Mouse (Mus musculus) embryonic facial prominence, embryonic 11.5 days (tissue): ENCODE results near the gene Got2. TPM values are rescaled to one million over a fixed set of nuclear protein-coding genes. Genes with fewer than 3 reads are reported as not detected.

Experiments used
- ATAC-seq: fragments of 200-750 bp; cut with Nextera tagmentation; replicated peaks from 2 replicates; pipeline ENCODE4 v1.8.0; 2017; ENCODE audit warnings: low read depth; ENCODE audit not compliant: insufficient number of reproducible peaks, low FRiP score, low TSS enrichment
- DNase-seq: peaks from one replicate; pipeline ENCODE4 v3.0.0-alpha.2; 2015; ENCODE audit warnings: low spot score
- H3K27ac ChIP-seq: fragments of 300-500 bp; sonication (generic); replicated peaks from 2 replicates; pipeline ENCODE4 v1.5.1; 2014; ENCODE audit warnings: mild to moderate bottlenecking, low read depth, low read length, control low read depth
- H3K27me3 ChIP-seq: fragments of 300-500 bp; sonication (generic); 2 replicates; pipeline ENCODE4 v1.6.1; 2014; ENCODE audit warnings: mild to moderate bottlenecking, low read length, moderate library complexity, mixed read lengths; ENCODE audit not compliant: control insufficient read depth, insufficient read depth
- H3K36me3 ChIP-seq: fragments of 300-500 bp; sonication (generic); replicated peaks from 2 replicates; pipeline ENCODE4 v1.6.1; 2014; ENCODE audit warnings: low read depth, mild to moderate bottlenecking, low read length, moderate library complexity, mixed read lengths; ENCODE audit not compliant: control insufficient read depth, insufficient read depth
- H3K4me1 ChIP-seq: fragments of 300-500 bp; sonication (generic); 2 replicates; pipeline ENCODE4 v1.6.1; 2014; ENCODE audit warnings: low read length, mixed read lengths; ENCODE audit not compliant: control insufficient read depth, insufficient read depth
- H3K4me2 ChIP-seq: fragments of 300-500 bp; sonication (generic); 2 replicates; pipeline ENCODE4 v1.6.1; 2014; ENCODE audit warnings: low read depth, mild to moderate bottlenecking, control low read depth, low read length, moderate library complexity
- H3K4me3 ChIP-seq: fragments of 300-500 bp; sonication (generic); 2 replicates; pipeline ENCODE4 v1.5.1; 2014; ENCODE audit warnings: low read depth, low read length, control low read depth
- H3K9ac ChIP-seq: fragments of 300-500 bp; sonication (generic); replicated peaks from 2 replicates; pipeline ENCODE4 v1.6.1; 2014; ENCODE audit warnings: mild to moderate bottlenecking, control low read depth, low read length
- H3K9me3 ChIP-seq: fragments of 300-500 bp; sonication (generic); replicated peaks from 2 replicates; pipeline ENCODE4 v1.6.1; 2016; ENCODE audit warnings: mild to moderate bottlenecking, low read length, inconsistent platforms, mixed read lengths; ENCODE audit not compliant: control insufficient read depth
- WGBS: fragments of 180-500 bp; shearing (Covaris S2); extraction: QIAGEN DNeasy Blood & Tissue Kit; methylation state at CpG from one replicate; pipeline ENCODE4 v1.1.7; 2014; 5-methylcytosine and 5-hydroxymethylcytosine counted together
- polyA plus RNA-seq: library from polyadenylated mRNA; unstranded; fragments of >200 nt; fragmentation: Nextera tagmentation; extraction: Ambion mirVana; gene quantifications from 2 replicates; pipeline ENCODE4 v1.2.1, GENCODE M21; 2014

Gene Got2
- polyA plus RNA-seq, 1 experiment from 2014 or later, result 79.8 TPM

DNA sequence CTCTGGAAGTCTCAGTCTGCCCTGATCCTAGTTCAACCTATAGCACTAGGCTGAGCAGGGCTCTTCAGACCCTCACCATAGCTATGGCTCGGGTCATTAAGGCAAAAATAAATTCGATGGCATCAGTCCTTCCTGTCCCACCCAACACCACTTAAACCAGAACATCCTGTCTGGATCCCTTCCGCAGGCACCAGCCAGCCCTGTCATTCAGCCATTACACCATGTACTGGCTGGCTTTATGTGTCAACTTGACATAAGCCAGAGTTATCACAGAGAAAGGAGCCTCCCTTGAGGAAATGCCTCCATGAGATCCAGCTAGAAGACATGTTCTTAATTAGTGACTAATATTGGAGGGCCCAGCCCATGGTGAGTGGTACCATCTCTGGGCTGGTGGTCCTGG is 65.6 kb downstream of the Got2 start:
- 80% methylated on average over 3 of the region's 3 CpGs for WGBS
- Histone ChIP-seq H3K9ac (no peak overlapping the region), H3K4me1 (no peaks in the 10 kb centered on the region), H3K9me3 (no peaks in the 10 kb centered on the region), H3K4me2 (no peak overlapping the region), H3K36me3 (no peaks in the 10 kb centered on the region), H3K27ac (no peak overlapping the region), H3K4me3 (no peak overlapping the region), H3K27me3 (no peaks in the 10 kb centered on the region)
- ATAC-seq (no peak), DNase-seq (no peak)

DNA sequence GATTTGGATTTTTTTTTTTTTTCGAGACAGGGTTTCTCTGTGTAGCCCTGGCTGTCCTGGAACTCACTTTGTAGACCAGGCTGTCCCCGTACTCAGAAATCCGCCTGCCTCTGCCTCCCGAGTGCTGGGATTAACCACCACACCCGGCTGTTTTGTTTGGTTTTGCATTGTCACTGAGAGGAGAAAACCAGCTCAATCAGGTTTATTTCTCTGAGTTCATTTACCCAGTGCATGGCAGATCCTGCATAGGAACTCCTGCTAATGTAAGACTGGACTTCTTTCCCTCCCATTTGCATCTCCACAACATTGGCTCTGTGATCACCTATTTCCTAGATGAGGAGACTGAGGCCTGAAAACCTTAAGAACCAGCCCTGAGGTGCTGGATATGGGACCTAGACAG is 66.3 kb downstream of the Got2 start:
- DNase-seq, result no peak
- H3K27ac ChIP-seq, result no peak overlapping the region
- 78% methylated on average over 5 of the region's 5 CpGs for WGBS
- no peaks in the 10 kb centered on the region for H3K27me3 ChIP-seq
- no peaks in the 10 kb centered on the region for H3K9me3 ChIP-seq
- no peak for ATAC-seq
- no peak overlapping the region for H3K4me3 ChIP-seq
- H3K4me1 ChIP-seq, result no peaks in the 10 kb centered on the region
- no peak overlapping the region for H3K9ac ChIP-seq
- no peaks in the 10 kb centered on the region for H3K36me3 ChIP-seq
- H3K4me2 ChIP-seq, result no peak overlapping the region

DNA sequence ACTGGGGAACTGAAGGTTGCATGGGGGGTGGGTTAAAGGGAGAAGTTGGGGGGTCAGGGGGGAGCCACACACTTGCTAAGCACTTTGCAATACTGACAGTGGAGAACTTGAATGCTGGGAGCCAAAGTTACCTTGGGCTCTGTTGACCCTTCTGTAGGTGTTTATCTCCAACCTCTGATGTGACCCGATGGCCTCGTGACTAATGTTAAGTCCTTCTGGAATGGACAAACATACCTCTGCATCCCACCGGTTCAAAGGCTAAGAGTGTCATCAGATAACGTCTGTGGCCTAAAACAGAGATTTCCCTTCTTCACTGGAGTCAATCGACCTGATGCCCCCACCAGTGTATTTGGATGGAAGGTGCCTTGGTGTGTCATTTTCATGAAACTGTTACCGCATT is 67.1 kb downstream of the Got2 start:
- Histone ChIP-seq H3K4me2 (no peak overlapping the region), H3K4me3 (no peak overlapping the region), H3K36me3 (no peaks in the 10 kb centered on the region), H3K4me1 (no peaks in the 10 kb centered on the region), H3K9me3 (no peaks in the 10 kb centered on the region), H3K9ac (no peak overlapping the region), H3K27ac (no peak overlapping the region), H3K27me3 (no peaks in the 10 kb centered on the region)
- ATAC-seq (no peak), DNase-seq (no peak)
- WGBS, result 90% methylated on average over 6 of the region's 6 CpGs

DNA sequence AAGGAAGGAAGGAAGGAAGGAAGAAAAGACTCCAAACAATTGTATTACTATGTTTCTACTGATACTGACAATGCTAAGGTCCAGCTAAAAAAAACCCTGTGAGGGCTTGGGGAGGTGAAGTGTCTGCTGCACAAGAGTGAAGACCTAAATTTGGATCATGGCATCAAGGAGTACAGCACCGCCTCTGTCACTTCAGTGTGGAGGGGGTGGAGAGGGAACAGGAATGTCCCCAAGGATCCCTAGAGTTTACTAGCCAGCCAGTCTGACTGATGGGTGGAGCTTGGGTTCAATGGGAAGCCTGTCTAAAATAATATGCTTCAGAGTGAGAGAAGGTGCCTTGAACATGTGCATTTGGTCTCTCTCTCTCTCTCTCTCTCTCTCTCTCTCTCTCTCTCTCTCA is 70.1 kb downstream of the Got2 start:
- no peaks in the 10 kb centered on the region for H3K9me3 ChIP-seq
- no peak overlapping the region for H3K9ac ChIP-seq
- no peak overlapping the region for H3K4me2 ChIP-seq
- H3K4me1 ChIP-seq, result no peaks in the 10 kb centered on the region
- H3K4me3 ChIP-seq, result no peak overlapping the region
- no peak overlapping the region for H3K27ac ChIP-seq
- no peaks in the 10 kb centered on the region for H3K27me3 ChIP-seq
- whole genome bisulfite sequencing, result 14% methylated on average over 1 of the region's 1 CpGs
- DNase-seq, result no peak
- no peaks in the 10 kb centered on the region for H3K36me3 ChIP-seq
- no peak for ATAC-seq

DNA sequence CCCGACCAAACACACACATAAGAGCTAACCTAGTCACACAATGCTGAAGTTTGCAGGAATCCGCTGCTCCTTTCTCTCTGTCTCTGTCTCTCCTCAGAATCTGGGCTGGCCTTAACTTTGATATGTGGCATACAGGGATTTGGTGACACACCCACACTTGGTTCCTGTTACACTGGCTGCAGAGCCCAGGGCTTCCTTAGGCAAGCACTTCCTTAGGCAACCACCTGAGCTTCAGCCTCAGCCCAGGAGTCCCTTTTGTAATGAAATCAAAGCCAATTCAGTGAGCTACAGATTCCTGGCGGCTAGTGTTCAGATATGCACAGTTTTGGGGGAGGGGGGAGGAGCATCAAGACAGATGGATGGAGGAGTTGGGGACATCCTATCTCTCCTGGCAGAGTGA is 70.8 kb downstream of the Got2 start:
- H3K9ac ChIP-seq, result no peak overlapping the region
- H3K4me2 ChIP-seq, result no peak overlapping the region
- WGBS, result 68% methylated on average over 3 of the region's 3 CpGs
- no peaks in the 10 kb centered on the region for H3K9me3 ChIP-seq
- ATAC-seq, result no peak
- no peaks in the 10 kb centered on the region for H3K27me3 ChIP-seq
- no peaks in the 10 kb centered on the region for H3K36me3 ChIP-seq
- no peak for DNase-seq
- no peak overlapping the region for H3K4me3 ChIP-seq
- no peak overlapping the region for H3K27ac ChIP-seq
- no peaks in the 10 kb centered on the region for H3K4me1 ChIP-seq

DNA sequence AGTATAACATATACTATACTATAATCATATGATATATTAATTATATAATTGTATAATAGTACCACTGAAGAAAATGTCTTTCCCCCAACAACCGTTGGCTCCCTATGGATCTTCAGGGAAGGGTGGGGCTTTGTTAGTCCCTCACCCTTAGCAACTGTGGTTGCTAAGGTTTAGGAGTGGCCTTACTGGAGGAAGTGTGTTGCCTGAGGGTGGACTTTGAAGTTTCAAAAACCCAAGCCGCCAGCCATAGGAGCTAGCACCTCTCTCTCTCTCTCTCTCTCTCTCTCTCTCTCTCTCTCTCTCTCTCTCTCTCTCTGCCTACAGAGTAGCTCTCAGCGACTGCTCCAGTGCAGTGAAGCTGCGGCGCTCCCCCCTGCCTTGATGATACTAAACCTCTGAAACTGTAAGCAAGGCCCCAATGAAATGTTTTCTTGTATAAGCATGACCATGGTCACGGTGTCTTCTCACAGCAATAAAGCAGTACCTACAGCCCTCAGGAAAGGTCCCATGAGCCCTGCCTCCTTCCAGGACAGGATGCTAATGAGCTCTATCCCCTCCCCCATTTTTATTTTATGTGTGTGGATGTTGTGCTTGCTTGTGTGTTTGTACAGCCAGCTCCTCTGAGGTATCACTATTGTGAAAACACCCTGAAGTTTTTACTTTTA is 72.2 kb downstream of the Got2 start:
- DNase-seq (no peak), ATAC-seq (no peak)
- WGBS, result 55% methylated on average over 6 of the region's 6 CpGs
- Histone ChIP-seq H3K4me3 (no peak overlapping the region), H3K4me2 (no peak overlapping the region), H3K27me3 (no peaks in the 10 kb centered on the region), H3K9ac (no peak overlapping the region), H3K4me1 (no peaks in the 10 kb centered on the region), H3K36me3 (no peaks in the 10 kb centered on the region), H3K9me3 (no peaks in the 10 kb centered on the region), H3K27ac (no peak overlapping the region)

Other genes starting within 250 kb of the Got2 start
- gene Ndrg4, start 211.6 kb downstream of the Got2 start, polyA plus RNA-seq, result 21.2 and 26.4 TPM in 2 replicates
- gene Setd6, start 172.7 kb downstream of the Got2 start, polyA plus RNA-seq, result 20.1 and 21.0 TPM in 2 replicates
- 119 and 120 TPM in 2 replicates for gene Cnot1, start 81.1 kb downstream of the Got2 start, polyA plus RNA-seq
- 402 and 452 TPM in 2 replicates for gene Sap18b, start 63.2 kb downstream of the Got2 start, polyA plus RNA-seq
- 15.2 and 15.4 TPM in 2 replicates for gene Slc38a7, start 35.0 kb downstream of the Got2 start, polyA plus RNA-seq